Mouse (Mus musculus) embryonic fibroblast, embryonic 13.5 days (primary cell): ENCODE data around the gene Tet1. TPM values are rescaled to one million over a fixed set of nuclear protein-coding genes. Genes with fewer than 3 reads are reported as not detected.
A peak's percentile ranks its signal among the peaks of the same experiment; 100 is the strongest.
"Not testable (repeated sequence)": the region's sequence is repeated elsewhere in the genome, so short reads cannot be mapped to it uniquely, and the experiment has no call there.

Experiments used
- H3K27ac ChIP-seq: 2 replicates; pipeline ENCODE4 v1.5.1; 2012; ENCODE audit warnings: low read length, control low read depth, inconsistent platforms; ENCODE audit not compliant: insufficient read depth
- H3K4me1 ChIP-seq: 2 replicates; pipeline ENCODE4 v1.6.1; 2011; ENCODE audit warnings: low read length; ENCODE audit not compliant: control insufficient read depth, insufficient read depth
- H3K4me3 ChIP-seq: 2 replicates; pipeline ENCODE4 v1.5.1; 2011; ENCODE audit warnings: mild to moderate bottlenecking, control low read depth, low read length; ENCODE audit not compliant: insufficient read depth
- CTCF ChIP-seq: IDR thresholded peaks from 2 replicates; pipeline ENCODE4 v1.5.1; 2011; ENCODE audit warnings: mild to moderate bottlenecking, control low read depth, low read length, moderate library complexity, borderline replicate concordance; ENCODE audit not compliant: insufficient read depth
- POLR2A ChIP-seq: IDR thresholded peaks from 2 replicates; pipeline ENCODE4 v1.6.1; 2011; ENCODE audit warnings: low read depth, mild to moderate bottlenecking, control low read depth, low read length, moderate library complexity
- polyA plus RNA-seq: library from polyadenylated mRNA; stranded (reverse); fragments of >200 nt; gene quantifications from 2 replicates; pipeline ENCODE4 v1.2.4, GENCODE M21; 2011; ENCODE audit warnings: low read depth; ENCODE audit not compliant: missing spikeins, insufficient read length

Tet1 gene
- polyA plus RNA-seq, 1 experiment = 8.8 TPM

DNA sequence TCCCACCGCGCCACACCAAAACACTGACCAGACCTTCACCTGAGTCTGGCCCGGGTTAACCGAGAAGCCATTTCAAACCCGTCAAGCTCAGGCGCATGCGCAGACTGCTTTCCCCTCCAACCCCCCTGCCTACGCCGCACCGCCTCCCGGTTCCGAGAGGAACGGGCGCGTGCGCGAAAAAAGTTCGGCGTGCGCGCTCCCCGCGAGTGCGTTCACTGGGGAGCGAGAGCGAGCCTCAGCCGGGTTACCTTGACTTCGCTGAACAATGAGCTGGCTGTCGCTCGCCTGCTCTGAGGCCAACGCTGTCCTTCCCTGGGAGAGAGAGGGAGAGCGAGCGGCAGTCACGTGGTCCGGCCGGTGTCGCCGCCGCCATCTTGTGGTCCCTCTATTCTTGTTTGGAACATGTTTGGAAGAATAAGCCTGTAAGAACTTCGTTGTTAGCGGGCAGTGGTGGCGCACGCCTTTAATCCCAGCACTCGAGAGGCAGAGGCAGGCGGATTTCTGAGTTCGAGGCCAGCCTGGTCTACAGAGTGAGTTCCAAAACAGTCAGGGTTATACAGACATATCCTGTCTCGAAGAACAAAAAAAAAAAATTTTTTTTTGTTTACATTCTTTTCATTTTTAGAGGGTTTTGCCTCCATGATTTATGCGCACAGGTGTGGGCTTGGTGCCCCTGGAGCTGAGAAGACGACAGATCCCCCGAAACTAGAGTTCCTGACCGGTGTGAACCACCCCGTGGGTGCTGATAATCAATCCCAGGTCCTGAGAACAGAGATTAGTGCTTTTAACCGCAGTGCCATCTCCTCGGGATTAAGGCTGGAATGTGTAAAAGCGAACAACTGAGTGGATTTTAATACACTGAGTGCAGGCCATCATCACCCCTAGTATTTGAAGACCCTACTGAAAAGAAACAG is 116.4 kb downstream of the Tet1 start, which contains the start of gene Ccar1:
TSS of gene Ccar1 (minus strand) at position 110 of the 914 bp plus-strand sequence.
- no peaks in the 10 kb centered on the region; the same call in 1 of the 2 replicates for H3K4me1 ChIP-seq

DNA sequence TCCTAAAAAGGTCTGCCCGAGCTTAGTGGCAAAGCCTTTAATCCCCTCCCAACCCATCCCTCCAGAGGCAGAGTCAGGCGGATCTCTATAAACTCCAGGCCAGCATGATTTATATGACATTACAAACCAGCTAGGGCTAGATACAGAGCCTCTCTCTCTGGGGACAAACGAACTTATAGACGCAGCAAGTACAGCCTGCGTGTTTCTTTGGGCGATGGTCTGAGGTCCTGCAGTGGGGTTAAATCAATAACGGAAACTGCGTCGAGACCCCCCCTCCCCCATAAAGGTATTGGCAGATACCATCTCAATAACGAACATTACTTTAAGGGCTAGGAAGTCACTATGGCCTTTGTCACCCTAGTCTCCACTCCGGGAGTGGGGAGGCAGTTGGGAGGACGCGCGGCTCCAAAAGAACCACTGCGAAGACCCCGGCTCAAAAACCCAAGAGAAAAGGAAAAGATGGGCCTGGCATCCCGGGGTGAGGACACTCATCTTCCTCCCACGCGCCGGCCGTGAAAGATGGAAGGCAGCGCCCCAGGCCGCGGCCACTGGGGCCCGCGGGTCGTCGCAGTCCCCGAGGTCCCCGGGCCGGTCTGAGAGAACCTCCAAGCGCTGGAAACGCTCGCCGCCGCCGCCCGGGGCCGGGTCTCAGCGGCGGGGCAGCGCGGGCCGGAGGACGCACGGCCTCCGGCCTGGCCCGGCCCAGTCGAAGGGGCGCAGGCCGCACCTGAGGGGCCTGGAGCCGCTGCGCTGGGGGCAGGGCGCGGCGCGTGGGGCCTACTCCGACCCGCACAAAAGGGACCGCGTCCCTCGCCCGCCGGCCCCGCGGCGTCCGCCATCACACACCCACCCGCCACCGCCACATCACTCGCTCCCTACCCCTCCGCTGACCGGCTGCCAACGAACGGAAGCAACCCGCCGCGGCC is 117.3 kb downstream of the Tet1 start:
- H3K27ac ChIP-seq = peak overlapping the region; percentile 51
- no peaks in the 10 kb centered on the region; the same call in 1 of the 2 replicates for H3K4me1 ChIP-seq
- peak overlapping the region; percentile 64 for H3K4me3 ChIP-seq
- 0 out of 2 replicates have a peak, but pooled peaks have one; percentile 27 for TF ChIP-seq POLR2A
- TF ChIP-seq CTCF = no peak

More for the DNA sequence above, 116.4 kb downstream of the Tet1 start, which contains the start of gene Ccar1:
- Histone ChIP-seq H3K27ac (peak within 1 kb of the TSS; percentile 91), H3K4me3 (peak within 1 kb of the TSS; percentile 64)
- TF ChIP-seq CTCF = no peak
- TF ChIP-seq POLR2A = peak; percentile 86

DNA sequence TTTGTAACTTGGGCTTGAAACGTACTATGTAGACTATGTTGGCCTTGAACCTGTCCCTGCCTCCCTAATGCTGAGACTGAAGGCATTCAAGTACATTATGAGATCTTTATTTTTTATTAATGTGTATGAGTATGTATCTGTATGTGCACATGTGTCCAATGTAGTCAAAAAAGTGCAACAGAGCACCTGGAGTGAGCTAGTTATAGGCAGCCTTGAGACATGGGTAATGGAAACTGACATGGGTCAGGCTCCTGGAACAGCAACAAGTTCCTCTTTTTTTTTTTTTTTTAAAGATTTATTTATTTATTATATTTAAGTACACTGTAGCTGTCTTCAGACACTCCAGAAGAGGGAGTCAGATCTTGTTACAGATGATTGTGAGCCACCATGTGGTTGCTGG is 127.0 kb downstream of the Tet1 start:
- H3K4me3 ChIP-seq = not testable (repeated sequence)

More for the DNA sequence above, 127.0 kb downstream of the Tet1 start:
- H3K4me1 ChIP-seq, H3K27ac ChIP-seq: not testable (repeated sequence)

Other genes with a start within 250 kb of the Tet1 start
- gene Stox1, start 182.9 kb downstream of the Tet1 start, polyA plus RNA-seq = not detected in 2 replicates
- gene Ccar1, start 116.7 kb downstream of the Tet1 start, polyA plus RNA-seq = 101 and 108 TPM in 2 replicates
- 16.6 and 18.6 TPM in 2 replicates for gene Slc25a16, start 11.6 kb upstream of the Tet1 start, polyA plus RNA-seq
- 4.7 and 5.1 TPM in 2 replicates for gene Dna2, start 38.0 kb upstream of the Tet1 start, polyA plus RNA-seq
- 22.0 and 22.4 TPM in 2 replicates for gene Rufy2, start 71.2 kb upstream of the Tet1 start, polyA plus RNA-seq
- 47.6 and 68.4 TPM in 2 replicates for gene Hnrnph3, start 115.2 kb upstream of the Tet1 start, polyA plus RNA-seq
- gene Pbld2, start 115.3 kb upstream of the Tet1 start, polyA plus RNA-seq = 2.3 TPM in 1 of 2 replicates, not detected in the other
- gene Pbld1, start 151.2 kb upstream of the Tet1 start, polyA plus RNA-seq = 0.42 TPM in 1 of 2 replicates, not detected in the other
- not detected in 2 replicates for gene Atoh7, start 190.7 kb upstream of the Tet1 start, polyA plus RNA-seq